Mouse (Mus musculus): ENCODE measurements at regions not wholly inside any gene's neighbourhood (a gene's known extent, or its start where the extent isn't known, plus 50 kb on each side); places are given as distances from the start of the nearest gene placed in this dataset.

GRCm38 (mm10) chr2:133351306-133351705 is 200.7 kb upstream of the Bmp2 start:
- no peak for ATAC-seq (replicated peaks; ENCODE audit: low FRiP score, poor library complexity, severe bottlenecking)

DNA sequence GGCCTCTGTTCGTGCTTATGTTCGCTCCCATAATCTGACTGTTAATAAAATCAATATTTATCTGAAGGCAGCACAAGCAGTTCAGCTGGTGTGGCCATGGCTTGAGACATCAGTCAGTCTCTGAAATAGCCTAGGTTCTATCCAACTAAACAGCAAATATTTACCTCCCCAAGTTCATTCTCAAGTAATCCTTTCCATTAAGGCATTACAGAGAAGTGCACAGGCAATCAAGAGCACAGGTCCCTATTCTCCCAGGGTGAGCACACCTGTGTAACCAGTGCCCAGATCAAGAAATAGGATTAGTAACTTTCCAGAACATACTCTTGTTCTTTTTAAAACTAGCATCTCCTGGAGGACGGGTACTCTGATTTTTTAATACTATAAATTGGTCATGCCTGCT is 199.2 kb upstream of the Bmp2 start:
- no peak for ATAC-seq (replicated peaks; ENCODE audit: low FRiP score, poor library complexity, severe bottlenecking)

DNA sequence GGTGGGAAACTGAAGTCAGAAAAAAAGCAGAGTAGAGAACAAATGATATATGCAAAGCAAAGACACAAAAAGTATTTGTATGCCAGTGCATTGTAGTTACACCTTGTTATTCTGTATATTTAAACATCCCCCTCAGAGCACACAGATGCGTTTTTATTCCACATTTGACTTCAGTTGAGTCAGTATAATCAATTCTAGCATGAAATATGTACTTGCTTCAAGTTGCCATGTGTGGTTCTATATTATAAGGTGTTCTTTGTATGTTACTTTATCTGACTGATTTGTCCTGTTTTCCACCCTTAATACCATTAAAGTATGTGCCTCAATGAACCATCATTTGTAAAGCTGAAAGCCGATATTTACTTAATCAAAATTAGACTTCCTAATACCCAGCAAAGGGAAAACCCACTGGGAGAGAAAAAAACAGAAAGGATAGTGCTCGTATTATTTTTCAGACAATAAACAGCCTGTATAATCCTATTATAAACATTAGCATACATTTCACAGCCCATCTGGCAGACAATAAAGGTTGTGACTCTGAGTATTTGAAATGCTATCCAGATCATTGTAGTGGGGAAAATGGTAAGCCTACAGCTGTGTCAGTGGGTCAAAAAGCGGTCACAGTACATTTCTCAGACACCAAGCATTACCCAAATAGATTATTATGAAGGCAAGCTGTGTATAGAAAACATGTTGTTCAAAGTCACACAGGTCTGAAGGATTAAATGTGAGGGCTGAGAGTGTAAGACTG is 189.1 kb upstream of the Bmp2 start:
- no peak for ATAC-seq (replicated peaks; ENCODE audit: low FRiP score, poor library complexity, severe bottlenecking)

DNA sequence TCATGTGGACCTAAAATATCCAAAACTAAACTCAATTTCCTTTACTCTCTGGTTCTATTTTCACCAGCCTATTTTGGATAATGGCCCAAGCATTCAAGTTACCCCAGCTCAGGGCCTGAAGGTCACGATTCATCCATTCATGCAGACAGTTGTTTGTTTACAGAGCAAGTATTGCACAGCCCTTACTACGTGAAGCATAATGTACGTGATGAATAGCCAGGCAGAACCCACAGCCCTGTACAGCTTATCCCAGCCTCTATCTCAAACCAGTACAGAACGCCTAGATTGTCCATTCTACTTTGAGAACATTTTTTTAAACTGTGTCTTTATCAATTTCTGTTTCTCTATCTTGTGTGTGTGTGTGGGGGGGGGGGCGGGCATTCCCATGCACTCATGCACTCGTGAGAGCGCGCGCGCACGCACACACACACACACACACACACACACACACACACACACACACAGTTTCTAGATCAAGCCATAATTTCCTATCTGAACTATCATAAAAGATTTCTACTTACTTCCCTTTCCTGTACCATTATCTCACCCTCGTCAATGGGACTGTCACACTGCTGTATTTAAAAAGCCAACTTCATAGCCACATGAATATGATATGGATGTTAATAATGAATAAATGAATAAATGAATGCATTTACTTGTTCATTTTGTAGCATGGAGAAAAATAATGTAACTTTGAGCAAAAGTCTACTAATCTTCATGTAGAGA is 180.3 kb upstream of the Bmp2 start:
- no peak for ATAC-seq (replicated peaks; ENCODE audit: low FRiP score, poor library complexity, severe bottlenecking)

DNA sequence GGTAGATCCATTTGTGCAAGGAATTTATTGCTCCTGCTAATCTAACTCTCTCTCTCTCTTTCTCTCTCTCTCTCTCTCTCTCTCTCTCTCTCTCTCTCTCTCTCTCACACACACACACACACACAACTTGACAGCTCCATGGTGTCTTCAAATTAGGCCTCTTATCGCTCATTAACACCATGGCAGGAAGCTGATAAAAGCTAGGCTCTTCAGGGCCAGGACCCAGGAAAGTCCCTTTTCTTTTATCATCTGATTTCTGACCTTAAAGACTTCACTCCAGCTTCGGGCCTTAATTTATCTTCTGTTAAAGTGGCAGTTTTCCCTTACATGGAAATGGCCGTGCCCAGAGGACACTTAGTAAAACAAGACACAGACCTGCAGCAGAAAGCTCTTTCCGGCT is 178.4 kb upstream of the Bmp2 start:
- no peak for ATAC-seq (replicated peaks; ENCODE audit: low FRiP score, poor library complexity, severe bottlenecking)

GRCm38 (mm10) chr2:133381054-133381453 is 170.9 kb upstream of the Bmp2 start:
- no peak for ATAC-seq (replicated peaks; ENCODE audit: low FRiP score, poor library complexity, severe bottlenecking)

- no peak for ATAC-seq (replicated peaks; ENCODE audit: low FRiP score, poor library complexity, severe bottlenecking)
Observed at GRCm38 (mm10) chr2:133383135-133383920, 168.6 kb upstream of the Bmp2 start.

DNA sequence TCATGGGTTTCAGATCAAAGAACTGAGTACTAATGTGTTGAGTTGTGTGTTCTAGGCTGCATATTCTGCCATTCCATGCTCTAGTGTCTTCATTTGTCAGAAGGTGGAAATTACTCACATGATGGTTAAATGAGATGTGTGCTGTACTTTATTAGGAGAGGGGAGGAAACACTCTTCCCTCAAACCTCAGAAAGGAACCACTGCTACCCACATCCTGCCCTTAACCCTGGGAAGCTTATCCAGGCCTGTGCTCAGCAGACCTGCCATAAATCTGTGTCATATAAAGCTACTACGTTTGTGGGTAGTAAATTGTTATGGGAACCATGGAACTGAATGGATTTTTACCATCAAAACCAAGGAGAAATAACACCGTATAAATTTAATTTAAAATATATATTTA is 166.7 kb upstream of the Bmp2 start:
- no peak for ATAC-seq (replicated peaks; ENCODE audit: low FRiP score, poor library complexity, severe bottlenecking)

GRCm38 (mm10) chr2:133387349-133387748 is 164.6 kb upstream of the Bmp2 start:
- ATAC-seq (replicated peaks; ENCODE audit: low FRiP score, poor library complexity, severe bottlenecking), result no peak

GRCm38 (mm10) chr2:133392298-133392697 is 159.7 kb upstream of the Bmp2 start:
- ATAC-seq (replicated peaks; ENCODE audit: low FRiP score, poor library complexity, severe bottlenecking), result no peak

GRCm38 (mm10) chr2:133397566-133397965 is 154.4 kb upstream of the Bmp2 start:
- no peak for ATAC-seq (replicated peaks; ENCODE audit: low FRiP score, poor library complexity, severe bottlenecking)

DNA sequence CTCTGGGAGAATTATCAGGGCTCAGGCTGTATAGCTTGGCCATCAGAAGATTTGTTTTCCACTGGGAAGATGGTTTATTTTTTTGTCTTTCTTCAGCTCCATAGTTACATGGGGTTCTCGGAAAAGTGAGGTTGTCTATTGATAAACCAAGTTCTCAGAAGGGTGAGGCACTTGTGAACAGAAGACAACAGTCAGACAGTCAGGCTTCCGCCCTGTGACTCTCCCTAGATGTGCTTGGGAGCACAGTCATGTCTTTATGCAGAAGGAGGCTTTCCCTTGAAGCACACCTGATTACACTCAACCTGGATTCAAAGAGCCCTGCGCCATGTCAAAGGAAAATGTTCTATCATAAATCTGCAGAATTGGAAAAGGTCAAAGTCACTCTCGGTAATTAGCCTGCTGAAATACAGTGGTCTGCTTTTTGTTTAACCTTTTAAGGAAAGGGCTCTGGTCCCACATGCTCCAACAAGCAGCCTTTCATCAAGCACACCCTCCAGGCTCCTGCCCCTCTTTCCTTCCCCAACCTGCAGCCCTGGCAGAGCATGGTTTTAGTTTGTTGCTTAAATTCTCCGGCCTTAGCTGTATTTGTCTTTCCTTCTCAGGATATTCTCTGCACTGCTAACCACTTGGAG is 152.8 kb upstream of the Bmp2 start:
- ATAC-seq (replicated peaks; ENCODE audit: low FRiP score, poor library complexity, severe bottlenecking), result no peak

GRCm38 (mm10) chr2:133400963-133401362 is 151.0 kb upstream of the Bmp2 start:
- no peak for ATAC-seq (replicated peaks; ENCODE audit: low FRiP score, poor library complexity, severe bottlenecking)

DNA sequence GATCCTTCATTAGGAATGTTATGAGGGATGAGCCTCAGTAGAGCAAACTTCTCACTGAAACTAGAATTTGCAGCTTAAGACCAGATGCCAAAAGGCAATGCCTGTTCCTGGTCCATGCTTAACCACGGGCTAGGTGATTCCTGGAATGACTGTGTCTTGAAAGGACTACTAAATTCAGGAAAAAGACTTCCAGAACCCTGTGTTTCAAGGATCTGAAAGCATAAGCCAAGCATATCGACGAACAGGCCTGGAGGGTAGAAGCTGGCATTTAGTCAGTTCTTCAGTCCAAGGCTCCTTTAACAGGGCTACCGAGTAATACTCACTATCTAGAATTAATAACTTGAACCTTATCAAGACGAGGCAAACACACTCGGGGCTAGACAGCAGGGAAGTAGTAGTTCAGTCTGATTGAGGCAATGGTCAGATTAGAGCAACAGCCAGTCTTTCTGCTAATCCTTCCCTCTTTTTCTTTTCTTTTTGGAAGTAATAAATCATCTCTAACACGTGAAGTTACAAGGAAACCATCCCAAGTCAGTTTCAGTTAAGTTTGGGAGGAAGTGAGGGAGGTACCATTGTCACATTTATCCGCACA is 134.9 kb upstream of the Bmp2 start:
- ATAC-seq (replicated peaks; ENCODE audit: low FRiP score, poor library complexity, severe bottlenecking), result no peak

DNA sequence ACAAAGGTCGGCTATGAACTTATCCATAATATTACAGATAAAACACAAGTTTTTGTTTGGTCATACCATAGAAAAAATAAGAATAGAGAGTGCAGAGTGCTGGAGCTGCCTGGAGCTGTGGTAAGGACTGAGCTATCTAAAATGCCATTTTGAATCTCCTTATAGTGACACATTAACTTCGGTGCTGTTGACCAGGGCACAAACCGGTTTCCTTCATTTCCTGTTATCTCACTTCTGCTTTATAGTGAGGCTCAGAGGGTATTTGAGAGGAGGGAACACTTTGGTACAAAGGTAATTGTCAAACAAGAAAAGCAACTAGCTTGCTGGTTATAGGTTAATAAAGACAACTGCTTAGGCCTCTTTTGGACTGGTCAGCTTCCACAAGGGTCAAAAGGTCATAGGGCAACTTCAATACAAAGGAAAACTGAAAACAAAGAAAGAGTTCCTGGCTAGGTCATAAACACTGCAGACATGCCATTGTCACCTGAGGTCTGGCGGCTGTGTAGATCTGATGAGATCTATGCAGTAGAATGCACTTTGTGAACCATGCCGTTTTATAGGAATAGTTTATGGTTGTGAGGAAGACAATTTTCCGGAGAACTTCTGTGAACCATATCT is 132.2 kb upstream of the Bmp2 start:
- no peak for ATAC-seq (replicated peaks; ENCODE audit: low FRiP score, poor library complexity, severe bottlenecking)

DNA sequence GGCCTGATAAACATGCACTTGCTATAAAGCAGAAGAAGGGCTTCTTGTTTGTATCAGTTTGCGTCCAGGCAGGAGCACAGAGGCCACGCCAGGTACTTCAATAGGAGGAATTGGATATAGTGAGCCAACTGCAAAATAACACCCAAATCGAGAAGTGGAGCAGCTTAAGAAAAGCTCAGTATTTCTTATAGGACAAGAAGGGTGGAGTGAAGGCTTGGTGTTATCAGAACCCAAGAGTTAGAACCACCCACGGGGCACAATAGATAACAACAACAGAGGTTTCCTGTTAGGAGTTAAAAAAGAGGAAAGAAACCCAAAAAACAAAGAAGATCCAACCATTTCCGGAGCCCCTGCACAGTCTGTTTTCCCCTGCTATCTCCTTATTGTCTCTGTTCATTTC is 126.4 kb upstream of the Bmp2 start:
- ATAC-seq (replicated peaks; ENCODE audit: low FRiP score, poor library complexity, severe bottlenecking), result no peak

- no peak for ATAC-seq (replicated peaks; ENCODE audit: low FRiP score, poor library complexity, severe bottlenecking)
Observed at GRCm38 (mm10) chr2:133427039-133427438, 124.9 kb upstream of the Bmp2 start.

DNA sequence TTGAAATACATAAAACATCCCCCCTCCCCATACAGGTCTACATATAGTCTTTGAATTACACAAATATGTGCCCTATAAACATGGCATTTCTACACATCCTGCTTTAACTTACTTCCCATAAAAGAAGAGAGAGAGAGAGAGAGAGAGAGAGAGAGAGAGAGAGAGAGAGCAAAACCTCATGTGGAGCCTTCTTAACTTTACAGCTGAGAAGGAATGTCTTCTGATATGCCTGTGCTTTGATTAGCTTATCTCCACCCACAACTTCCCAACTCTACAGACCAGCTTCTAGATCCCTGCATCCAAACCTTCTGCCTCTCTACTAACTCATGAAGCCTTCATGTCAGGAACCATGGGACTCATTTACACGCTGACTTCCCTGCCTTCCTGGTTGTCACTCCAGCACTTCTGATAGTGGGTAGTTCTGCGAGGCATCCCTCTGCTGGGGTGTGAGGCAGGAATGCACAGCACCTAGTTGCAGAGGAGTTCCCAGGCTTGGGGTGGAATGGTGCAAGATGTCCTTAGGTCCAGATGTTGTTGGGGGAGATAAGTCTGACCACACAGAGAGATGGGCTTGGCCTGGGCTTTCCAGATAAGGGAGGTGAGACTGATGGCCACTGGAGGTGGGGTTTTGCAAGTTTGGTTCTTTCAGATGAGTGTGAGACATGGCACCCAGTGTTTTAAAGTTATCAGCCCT is 122.4 kb upstream of the Bmp2 start:
- peak; percentile 71 for ATAC-seq (replicated peaks; ENCODE audit: low FRiP score, poor library complexity, severe bottlenecking)

All from erythroid progenitor cell, adult 5-6 weeks (primary cell).